Mouse (Mus musculus) heart, adult 2 months (tissue): Measurements from ENCODE around the gene Gm16181. TPM values are rescaled to one million over a fixed set of nuclear protein-coding genes. Genes with fewer than 3 reads are reported as not detected.

Experiments
- DNase-seq, 2 experiments: peaks; one replicate each; pipeline ENCODE4 v3.0.0; 2021
- H3K27ac ChIP-seq: fragments of 200-600 bp; 2 replicates; pipeline ENCODE4 v1.8.1; 2022
- H3K27me3 ChIP-seq: fragments of 200-500 bp; 2 replicates; pipeline ENCODE4 v1.6.1; 2012; ENCODE audit warnings: mild to moderate bottlenecking, low read length, inconsistent platforms, mixed read lengths; ENCODE audit not compliant: control insufficient read depth, insufficient read depth
- H3K36me3 ChIP-seq: fragments of 200-500 bp; 2 replicates; pipeline ENCODE4 v1.6.1; 2012; ENCODE audit warnings: low read length, inconsistent platforms; ENCODE audit not compliant: control insufficient read depth, insufficient read depth
- H3K4me1 ChIP-seq: fragments of 200-500 bp; 2 replicates; pipeline ENCODE4 v1.6.1; 2011; ENCODE audit warnings: low read length; ENCODE audit not compliant: control insufficient read depth, insufficient read depth
- H3K4me3 ChIP-seq: fragments of 200-600 bp; 2 replicates; pipeline ENCODE4 v1.8.1; 2022
- H3K79me2 ChIP-seq: fragments of 200-500 bp; replicated peaks from 2 replicates; pipeline ENCODE4 v1.6.1; 2012; ENCODE audit warnings: mild to moderate bottlenecking, inconsistent platforms, low read length, moderate library complexity, mixed read lengths; ENCODE audit not compliant: control insufficient read depth, insufficient read depth
- H3K9ac ChIP-seq: fragments of 200-500 bp; 2 replicates; pipeline ENCODE4 v1.6.1; 2012; ENCODE audit warnings: low read depth, mild to moderate bottlenecking, control low read depth, inconsistent platforms, low read length, mixed read lengths
- CTCF ChIP-seq: fragments of 200-600 bp; IDR thresholded peaks from 2 replicates; pipeline ENCODE4 v1.8.1; 2022; ENCODE audit warnings: antibody characterized with exemption, mild to moderate bottlenecking, moderate library complexity
- EP300 ChIP-seq: fragments of 200-500 bp; IDR thresholded peaks from 2 replicates; pipeline ENCODE4 v1.6.1; 2011; ENCODE audit warnings: low read depth, low read length, control low read depth; ENCODE audit not compliant: insufficient read depth
- POLR2A ChIP-seq: fragments of 200-500 bp; IDR thresholded peaks from 2 replicates; pipeline ENCODE4 v1.6.1; 2011; ENCODE audit warnings: mild to moderate bottlenecking, low read depth, low read length, control low read depth; ENCODE audit not compliant: insufficient read depth
- WGBS: fragments of 180-500 bp; shearing (Covaris S2); methylation state at CpG from one replicate; pipeline ENCODE4 v1.1.7; 2018; 5-methylcytosine and 5-hydroxymethylcytosine counted together
- intact Hi-C: fragments of 180-260 bp; cut with DNase I; formaldehyde crosslinking; loops from one replicate; pipeline ENCODE4 v1.15.1; 2025
- long read RNA-seq: library from polyadenylated mRNA; stranded (forward); transcript quantifications from one replicate; pipeline ENCODE4 v2.0.0, GENCODE M21; 2021
- polyA plus RNA-seq: library from polyadenylated mRNA; depleted of rRNA; stranded (reverse); fragments of >200 nt; gene quantifications from 2 replicates; pipeline ENCODE4 v1.2.3, GENCODE M21; 2012; rRNA removed
- total RNA-seq, 2 experiments: library from RNA; stranded (reverse); gene quantifications; 2 replicates each; pipeline ENCODE4 v1.2.3; 2021

Gene Gm16181
- total RNA-seq = not detected
- 2.1 and 3.2 TPM in 2 replicates for polyA plus RNA-seq
- long read RNA-seq = 0 reads

- peaks cover 3% of the 10 kb centered on the region; the same call in 1 of the 2 replicates for H3K36me3 ChIP-seq
- peak; percentile 73 to 78 for DNase-seq
- intact Hi-C loops = no loop called here
- 36% methylated on average over 28 of the region's 28 CpGs for whole genome bisulfite sequencing
- peak within 1 kb of the TSS; percentile 58 for H3K9ac ChIP-seq
- H3K4me1 ChIP-seq = peaks cover 18% of the 10 kb centered on the region
- H3K4me3 ChIP-seq = peak within 1 kb of the TSS; percentile 34
- H3K27ac ChIP-seq = peak within 1 kb of the TSS; percentile 87
- no peaks in the 10 kb centered on the region for H3K27me3 ChIP-seq
- TF ChIP-seq CTCF = no peak
- TF ChIP-seq POLR2A = 0 out of 2 replicates have a peak, but pooled peaks have one; percentile 39
- H3K79me2 ChIP-seq = no peaks in the 10 kb centered on the region
Measured at GRCm38 (mm10) chr17:35220156-35220952, at the start of gene Gm16181. Gene Gm16181 (plus strand): TSS chr17:35220834.

- H3K4me3 ChIP-seq = no peak overlapping the region
- no peaks in the 10 kb centered on the region for H3K79me2 ChIP-seq
- H3K27me3 ChIP-seq = no peaks in the 10 kb centered on the region
- intact Hi-C loops = no loop called here
- DNase-seq = peak in 1 of 2 experiments; percentile 37
- H3K9ac ChIP-seq = no peak overlapping the region
- 58% methylated on average over 11 of the region's 11 CpGs for WGBS
- no peaks in the 10 kb centered on the region for H3K36me3 ChIP-seq
- 0 out of 2 replicates have a peak overlapping the region, but pooled peaks have one; percentile 12 for H3K27ac ChIP-seq
- H3K4me1 ChIP-seq = no peaks in the 10 kb centered on the region; the same call in 1 of the 2 replicates
- no peak for TF ChIP-seq CTCF
- TF ChIP-seq POLR2A = peak; percentile 49; the same call in 1 of the 2 replicates
- TF ChIP-seq EP300 = no peak
Measured at GRCm38 (mm10) chr17:35172445-35173234, 48.0 kb upstream of the Gm16181 start.

- H3K4me1 ChIP-seq = no peaks in the 10 kb centered on the region; the same call in 1 of the 2 replicates
- H3K27ac ChIP-seq = no peak overlapping the region
- no peaks in the 10 kb centered on the region for H3K79me2 ChIP-seq
- no peaks in the 10 kb centered on the region for H3K27me3 ChIP-seq
- intact Hi-C loops = no loop called here
- H3K36me3 ChIP-seq = no peaks in the 10 kb centered on the region
- DNase-seq = no peak
- TF ChIP-seq EP300 (no peak), CTCF (no peak), POLR2A (no peak)
- no peak overlapping the region for H3K9ac ChIP-seq
- no peak overlapping the region for H3K4me3 ChIP-seq
- WGBS = 75% methylated on average over 3 of the region's 3 CpGs
Measured at GRCm38 (mm10) chr17:35173329-35173728, 47.3 kb upstream of the Gm16181 start.

- intact Hi-C loops = no loop called here
- H3K27ac ChIP-seq = no peak overlapping the region
- H3K36me3 ChIP-seq = no peaks in the 10 kb centered on the region
- no peaks in the 10 kb centered on the region for H3K79me2 ChIP-seq
- no peak for DNase-seq
- no peaks in the 10 kb centered on the region for H3K4me1 ChIP-seq
- no peak overlapping the region for H3K9ac ChIP-seq
- no peak for TF ChIP-seq EP300
- TF ChIP-seq POLR2A = no peak
- no peak for TF ChIP-seq CTCF
- no peaks in the 10 kb centered on the region for H3K27me3 ChIP-seq
- H3K4me3 ChIP-seq = no peak overlapping the region
- 55% methylated on average over 8 of the region's 8 CpGs for WGBS
Measured at GRCm38 (mm10) chr17:35174201-35174977, 46.2 kb upstream of the Gm16181 start.

GRCm38 (mm10) chr17:35175382-35175781 is 45.3 kb upstream of the Gm16181 start:
- Histone ChIP-seq H3K27me3 (no peaks in the 10 kb centered on the region), H3K79me2 (no peaks in the 10 kb centered on the region), H3K4me1 (no peaks in the 10 kb centered on the region), H3K4me3 (no peak overlapping the region), H3K36me3 (no peaks in the 10 kb centered on the region), H3K27ac (no peak overlapping the region), H3K9ac (no peak overlapping the region)
- intact Hi-C loops = no loop called here
- DNase-seq = no peak
- TF ChIP-seq POLR2A (no peak), CTCF (no peak), EP300 (no peak)
- WGBS = 80% methylated on average over 6 of the region's 6 CpGs
